Mouse (Mus musculus): ENCODE measurements at regions not wholly inside any gene's neighbourhood (a gene's known extent, or its start where the extent isn't known, plus 50 kb on each side); places are given as distances from the start of the nearest gene placed in this dataset.
"Not testable (repeated sequence)": the region's sequence is repeated elsewhere in the genome, so short reads cannot be mapped to it uniquely, and the experiment has no call there.

DNA sequence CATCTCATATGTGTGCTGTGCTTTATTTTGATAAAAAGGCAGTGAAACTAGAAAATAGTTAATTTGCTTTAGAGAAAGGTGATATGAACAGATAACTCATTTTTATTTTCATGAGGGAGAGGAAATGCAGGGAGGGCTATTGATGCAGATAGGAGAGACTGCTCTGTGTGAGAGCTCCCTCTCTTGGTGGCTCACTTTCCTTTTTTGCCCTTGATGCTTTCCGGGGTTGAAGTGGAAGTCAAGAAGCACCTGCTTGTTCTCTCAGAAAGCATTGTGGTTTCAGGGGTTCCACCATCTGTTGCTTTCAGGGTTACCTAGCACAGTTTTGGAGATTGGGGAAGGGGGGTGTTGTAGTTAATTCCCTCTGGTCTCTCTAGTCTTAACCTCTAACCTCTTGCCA, 414.5 kb upstream of the Stxbp6 start:
- ATAC-seq (replicated peaks; ENCODE audit: insufficient number of reproducible peaks, insufficient read depth, low FRiP score, low read depth), result no peak
- no peaks in the 10 kb centered on the region for H3K9me3 ChIP-seq (replicated peaks)
- no peak overlapping the region for H3K4me2 ChIP-seq
- no peak overlapping the region for H3K9ac ChIP-seq
- 62% methylated on average over 1 of the region's 1 CpGs for WGBS
- H3K4me1 ChIP-seq (replicated peaks), result no peaks in the 10 kb centered on the region
- no peak overlapping the region for H3K27ac ChIP-seq
- no peak overlapping the region for H3K4me3 ChIP-seq
- no peaks in the 10 kb centered on the region for H3K36me3 ChIP-seq
- no peaks in the 10 kb centered on the region for H3K27me3 ChIP-seq

DNA sequence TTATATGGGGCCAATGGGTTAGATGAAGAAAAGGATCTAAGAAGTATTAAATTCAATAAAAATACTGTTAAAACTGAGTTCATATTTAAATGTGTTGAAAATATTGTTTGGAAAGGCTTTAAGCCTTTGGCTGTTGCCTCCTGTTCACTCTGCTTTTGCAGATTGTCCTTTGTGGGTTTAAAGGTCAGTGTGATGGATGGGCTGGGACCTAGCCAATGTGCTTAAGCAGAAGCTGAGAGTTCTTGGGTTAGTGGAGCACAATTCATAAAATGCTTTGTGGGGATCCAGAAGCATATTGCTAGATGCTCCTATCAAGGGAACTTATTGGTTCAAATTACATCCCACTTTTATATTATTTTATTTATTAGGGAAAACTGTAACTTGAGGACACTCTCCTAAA, 402.4 kb upstream of the Stxbp6 start:
- Histone ChIP-seq H3K4me1 (replicated peaks) (no peaks in the 10 kb centered on the region), H3K27ac (no peak overlapping the region), H3K4me3 (no peak overlapping the region), H3K4me2 (no peak overlapping the region), H3K9ac (no peak overlapping the region), H3K9me3 (replicated peaks) (no peaks in the 10 kb centered on the region), H3K27me3 (no peaks in the 10 kb centered on the region), H3K36me3 (no peaks in the 10 kb centered on the region)
- no peak for ATAC-seq (replicated peaks; ENCODE audit: insufficient number of reproducible peaks, insufficient read depth, low FRiP score, low read depth)

DNA sequence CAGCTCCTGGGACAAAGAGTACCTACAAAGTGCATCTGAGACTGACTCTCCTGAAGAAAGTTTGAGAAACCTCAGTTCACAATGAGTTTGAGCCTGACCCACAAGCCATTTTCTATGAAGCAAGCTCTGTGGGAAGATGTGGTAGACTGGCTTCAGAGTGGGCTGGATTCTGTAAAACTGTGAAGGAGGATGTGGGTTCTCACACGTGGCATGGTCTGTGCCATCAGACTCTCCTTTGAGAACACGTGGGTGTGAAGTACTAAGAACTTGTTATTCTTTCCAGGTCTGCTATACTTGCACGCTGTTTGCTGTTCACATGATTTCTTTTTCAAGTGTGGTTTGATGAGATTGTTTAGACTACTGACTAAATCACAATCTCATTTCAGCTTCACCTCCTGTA, 393.6 kb upstream of the Stxbp6 start:
- Histone ChIP-seq H3K27ac (no peak overlapping the region), H3K4me3 (no peak overlapping the region), H3K9me3 (replicated peaks) (no peaks in the 10 kb centered on the region), H3K4me2 (no peak overlapping the region), H3K4me1 (replicated peaks) (no peaks in the 10 kb centered on the region), H3K27me3 (no peaks in the 10 kb centered on the region), H3K36me3 (no peaks in the 10 kb centered on the region), H3K9ac (no peak overlapping the region)
- 60% methylated on average over 3 of the region's 3 CpGs for WGBS
- ATAC-seq (replicated peaks; ENCODE audit: insufficient number of reproducible peaks, insufficient read depth, low FRiP score, low read depth), result no peak

- H3K4me3 ChIP-seq, result no peak overlapping the region
- no peaks in the 10 kb centered on the region for H3K9me3 ChIP-seq (replicated peaks)
- H3K4me1 ChIP-seq (replicated peaks), result no peaks in the 10 kb centered on the region
These were observed 392.5 kb upstream of the Stxbp6 start for GRCm38 (mm10) chr12:45467058-45467457.

DNA sequence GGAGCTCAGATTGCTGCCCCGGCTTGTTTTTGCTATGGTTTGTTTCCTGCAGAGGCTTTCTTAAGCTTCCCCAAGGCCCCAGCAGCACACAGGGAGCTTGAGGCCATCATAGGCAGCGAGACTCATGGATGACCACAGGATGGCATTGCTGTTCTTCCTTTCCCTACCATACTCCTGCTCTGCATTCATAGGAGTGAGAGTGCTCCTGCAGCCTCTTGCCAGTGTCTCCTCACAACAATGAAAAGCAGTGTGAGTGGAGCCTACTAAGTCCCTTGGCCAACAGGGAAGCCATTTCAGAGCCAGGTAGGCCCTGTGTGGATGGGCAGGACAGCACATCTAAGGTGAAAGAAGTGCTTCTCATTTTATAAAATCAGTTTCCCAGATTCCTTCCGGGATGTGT, 391.6 kb upstream of the Stxbp6 start:
- Histone ChIP-seq H3K4me3 (no peak overlapping the region), H3K4me2 (no peak overlapping the region), H3K9ac (no peak overlapping the region), H3K27me3 (no peaks in the 10 kb centered on the region), H3K4me1 (replicated peaks) (no peaks in the 10 kb centered on the region), H3K27ac (no peak overlapping the region), H3K36me3 (no peaks in the 10 kb centered on the region), H3K9me3 (replicated peaks) (no peaks in the 10 kb centered on the region)
- no peak for ATAC-seq (replicated peaks; ENCODE audit: insufficient number of reproducible peaks, insufficient read depth, low FRiP score, low read depth)
- WGBS, result 64% methylated on average over 3 of the region's 3 CpGs

More at GRCm38 (mm10) chr12:45467058-45467457, 392.5 kb upstream of the Stxbp6 start:
- no peak overlapping the region for H3K4me2 ChIP-seq
- no peaks in the 10 kb centered on the region for H3K36me3 ChIP-seq
- WGBS, result 25% methylated on average over 2 of the region's 2 CpGs
- no peaks in the 10 kb centered on the region for H3K27me3 ChIP-seq
- H3K27ac ChIP-seq, result no peak overlapping the region
- 0 out of 2 replicates have a peak, but pooled peaks have one; percentile 60 for ATAC-seq (replicated peaks; ENCODE audit: insufficient number of reproducible peaks, insufficient read depth, low FRiP score, low read depth)
- no peak overlapping the region for H3K9ac ChIP-seq

GRCm38 (mm10) chr12:45464952-45465351, 390.4 kb upstream of the Stxbp6 start:
- H3K9ac ChIP-seq, result no peak overlapping the region
- H3K27me3 ChIP-seq, result no peaks in the 10 kb centered on the region
- no peak overlapping the region for H3K4me3 ChIP-seq
- H3K4me2 ChIP-seq, result no peak overlapping the region
- ATAC-seq (replicated peaks; ENCODE audit: insufficient number of reproducible peaks, insufficient read depth, low FRiP score, low read depth), result no peak
- H3K27ac ChIP-seq, result no peak overlapping the region
- no peaks in the 10 kb centered on the region for H3K9me3 ChIP-seq (replicated peaks)
- no peaks in the 10 kb centered on the region for H3K36me3 ChIP-seq
- H3K4me1 ChIP-seq (replicated peaks), result no peaks in the 10 kb centered on the region
- WGBS, result 66% methylated on average over 2 of the region's 2 CpGs

DNA sequence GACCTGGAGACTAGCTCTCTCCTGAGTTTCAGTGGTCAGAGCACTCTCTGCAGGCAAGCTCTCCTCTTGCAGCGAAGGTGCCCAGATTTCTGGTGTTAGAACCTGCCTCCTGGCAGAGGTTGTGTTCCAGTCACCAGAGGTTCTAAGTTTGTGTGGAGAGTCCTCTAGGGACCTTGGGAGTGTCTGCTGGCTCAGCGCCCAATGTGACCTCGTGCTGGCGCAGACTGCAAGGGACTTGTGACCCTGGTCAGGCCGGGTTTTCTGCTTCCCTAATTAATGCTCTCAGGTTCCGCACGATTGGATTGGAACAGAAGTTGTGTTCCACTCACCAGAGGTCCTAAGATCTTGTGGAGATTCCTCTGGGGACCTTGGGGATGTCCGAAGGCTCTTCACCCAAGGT, 384.2 kb upstream of the Stxbp6 start:
- H3K9ac ChIP-seq; ATAC-seq (replicated peaks; ENCODE audit: insufficient number of reproducible peaks, insufficient read depth, low FRiP score, low read depth); H3K27me3 ChIP-seq; H3K4me2 ChIP-seq; H3K36me3 ChIP-seq; H3K4me3 ChIP-seq; H3K4me1 ChIP-seq (replicated peaks); H3K27ac ChIP-seq; H3K9me3 ChIP-seq (replicated peaks): not testable (repeated sequence)
- WGBS, result 78% methylated on average over 8 of the region's 8 CpGs

DNA sequence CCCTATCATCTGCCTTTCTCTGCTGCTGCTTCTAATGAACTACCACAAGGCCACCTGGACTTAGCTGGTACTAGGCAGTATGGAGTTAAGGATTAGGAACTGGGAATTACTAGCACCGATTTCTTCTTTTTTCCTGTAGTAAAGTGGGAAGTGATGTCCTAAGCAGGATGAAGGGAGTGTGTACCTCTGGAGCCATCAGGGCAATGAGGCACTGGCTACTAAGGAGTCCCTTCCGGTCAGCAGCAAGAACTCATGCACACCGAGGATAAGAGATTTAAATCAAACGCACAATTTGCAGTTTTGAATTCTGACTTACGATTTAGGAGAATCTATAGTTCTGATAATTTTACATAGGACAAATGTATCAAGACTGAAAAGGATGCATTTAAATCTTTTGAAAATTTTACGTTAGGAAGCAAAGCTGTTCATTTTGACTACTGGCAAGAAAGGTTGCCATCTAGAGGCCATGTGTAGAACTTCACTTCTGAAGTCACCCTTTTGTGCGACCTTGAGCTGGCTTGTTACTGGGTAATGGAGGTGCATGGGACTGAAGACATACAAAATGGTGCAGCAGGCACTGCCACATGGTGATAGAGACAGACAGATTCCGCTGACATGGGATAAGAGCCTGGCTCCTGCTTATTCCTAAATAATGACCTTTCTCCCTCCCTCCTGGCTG, 369.1 kb upstream of the Stxbp6 start:
- no peak overlapping the region for H3K4me2 ChIP-seq
- WGBS, result 50% methylated on average over 8 of the region's 8 CpGs
- no peaks in the 10 kb centered on the region for H3K36me3 ChIP-seq
- H3K9ac ChIP-seq, result no peak overlapping the region
- no peaks in the 10 kb centered on the region for H3K9me3 ChIP-seq (replicated peaks)
- no peaks in the 10 kb centered on the region for H3K4me1 ChIP-seq (replicated peaks)
- ATAC-seq (replicated peaks; ENCODE audit: insufficient number of reproducible peaks, insufficient read depth, low FRiP score, low read depth), result no peak
- H3K4me3 ChIP-seq, result no peak overlapping the region
- no peak overlapping the region for H3K27ac ChIP-seq
- H3K27me3 ChIP-seq, result no peaks in the 10 kb centered on the region

- Histone ChIP-seq H3K9me3 (replicated peaks) (no peaks in the 10 kb centered on the region), H3K4me2 (no peak overlapping the region), H3K27ac (no peak overlapping the region), H3K9ac (no peak overlapping the region), H3K27me3 (no peaks in the 10 kb centered on the region), H3K4me1 (replicated peaks) (no peaks in the 10 kb centered on the region), H3K36me3 (no peaks in the 10 kb centered on the region), H3K4me3 (no peak overlapping the region)
- ATAC-seq (replicated peaks; ENCODE audit: insufficient number of reproducible peaks, insufficient read depth, low FRiP score, low read depth), result no peak
- WGBS, result 61% methylated on average over 4 of the region's 4 CpGs
These were observed 368.0 kb upstream of the Stxbp6 start for GRCm38 (mm10) chr12:45442474-45442873.

DNA sequence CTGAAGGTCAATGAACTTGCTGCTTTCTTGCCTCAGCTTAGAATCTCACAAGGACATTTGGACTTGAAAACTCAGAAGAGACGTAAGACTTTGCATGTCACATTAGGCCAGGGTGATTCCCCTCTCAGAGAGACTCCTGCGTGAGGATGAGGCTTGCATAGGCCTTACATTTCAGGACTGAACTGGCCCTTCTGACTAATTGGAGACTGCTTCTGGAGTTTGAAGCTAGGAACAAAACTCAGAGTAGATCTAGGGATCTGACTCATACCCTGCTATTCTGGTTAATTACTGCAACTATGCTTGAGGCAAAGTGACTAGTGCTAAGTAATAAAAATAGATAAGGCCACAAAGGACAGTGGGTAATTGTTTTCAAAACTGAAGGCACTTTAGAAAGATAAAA, 365.2 kb upstream of the Stxbp6 start:
- no peak for ATAC-seq (replicated peaks; ENCODE audit: insufficient number of reproducible peaks, insufficient read depth, low FRiP score, low read depth)
- Histone ChIP-seq H3K9me3 (replicated peaks) (no peaks in the 10 kb centered on the region), H3K4me3 (no peak overlapping the region), H3K36me3 (no peaks in the 10 kb centered on the region), H3K4me1 (replicated peaks) (no peaks in the 10 kb centered on the region), H3K4me2 (no peak overlapping the region), H3K9ac (no peak overlapping the region), H3K27ac (no peak overlapping the region), H3K27me3 (no peaks in the 10 kb centered on the region)
- 83% methylated on average over 2 of the region's 2 CpGs for WGBS

- H3K4me2 ChIP-seq, result no peak overlapping the region
- H3K4me3 ChIP-seq, result no peak overlapping the region
- H3K27ac ChIP-seq, result no peak overlapping the region
- no peaks in the 10 kb centered on the region for H3K4me1 ChIP-seq (replicated peaks)
- no peak overlapping the region for H3K9ac ChIP-seq
- H3K27me3 ChIP-seq, result no peaks in the 10 kb centered on the region
- no peak for ATAC-seq (replicated peaks; ENCODE audit: insufficient number of reproducible peaks, insufficient read depth, low FRiP score, low read depth)
- H3K36me3 ChIP-seq, result no peaks in the 10 kb centered on the region
- H3K9me3 ChIP-seq (replicated peaks), result no peaks in the 10 kb centered on the region
These were observed 362.8 kb upstream of the Stxbp6 start for GRCm38 (mm10) chr12:45437271-45437670.

DNA sequence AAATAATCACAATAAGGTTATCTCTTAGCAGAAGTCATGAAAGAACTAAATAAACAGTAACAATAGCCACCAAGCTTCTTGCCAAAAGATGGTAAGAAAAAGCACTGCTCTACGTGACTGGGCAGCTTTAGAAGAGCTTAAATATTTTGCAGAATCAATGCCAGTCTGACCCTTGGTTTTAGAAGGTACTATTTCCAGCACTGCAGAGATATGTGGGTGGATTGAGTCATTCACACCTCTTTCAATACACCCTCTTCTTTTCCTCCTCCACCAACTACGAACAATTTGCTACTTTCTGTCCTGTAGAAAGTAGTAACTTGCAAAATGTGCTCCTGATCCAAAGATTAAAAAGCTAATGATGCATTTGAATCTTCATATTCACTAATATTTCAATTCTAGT, 324.9 kb upstream of the Stxbp6 start:
- no peaks in the 10 kb centered on the region for H3K27me3 ChIP-seq
- H3K4me3 ChIP-seq, result no peak overlapping the region
- WGBS, result 52% methylated on average over 2 of the region's 2 CpGs
- H3K4me2 ChIP-seq, result no peak overlapping the region
- H3K36me3 ChIP-seq, result no peaks in the 10 kb centered on the region
- no peak overlapping the region for H3K27ac ChIP-seq
- H3K4me1 ChIP-seq (replicated peaks), result no peaks in the 10 kb centered on the region
- H3K9me3 ChIP-seq (replicated peaks), result no peaks in the 10 kb centered on the region
- ATAC-seq (replicated peaks; ENCODE audit: insufficient number of reproducible peaks, insufficient read depth, low FRiP score, low read depth), result no peak
- no peak overlapping the region for H3K9ac ChIP-seq

Measured in heart, embryonic 15.5 days (tissue).